Mouse (Mus musculus): Measurements from ENCODE around the gene Pogz.

DNA sequence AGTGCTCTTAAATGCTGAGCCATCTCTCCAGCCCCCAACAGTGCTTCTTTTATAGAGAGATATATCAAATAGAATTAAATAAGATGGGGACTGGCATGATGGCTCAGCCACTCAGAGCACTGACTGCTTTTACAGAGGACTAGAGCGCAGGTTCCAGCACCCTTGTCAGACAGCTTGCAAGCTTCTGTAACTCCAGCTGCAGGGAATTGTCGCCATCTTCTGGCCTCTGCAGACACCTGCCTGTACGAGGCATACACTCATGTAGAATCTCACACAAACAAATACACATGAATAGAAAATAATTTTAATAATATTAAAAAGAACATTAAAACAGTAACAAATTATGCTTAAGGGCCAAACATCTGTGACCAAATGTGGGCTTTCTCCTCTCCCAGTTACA is 13.3 kb upstream of the Pogz start:
- no peak for TF ChIP-seq POLR2A (IDR thresholded peaks at IDR 0.05; ENCODE audit: extremely low read depth, insufficient read depth, low read length)
- no peak for TF ChIP-seq CTCF (IDR thresholded peaks at IDR 0.05; ENCODE audit: extremely low read depth, insufficient read depth, low read length)

All from cortical plate, adult 2 months (tissue).